Mouse (Mus musculus) frontal cortex, postnatal 25 days (tissue): Measurements from ENCODE around the gene Gprc5b.

Experiments used
- DNase-seq, 2 experiments: peaks; one replicate each; pipeline ENCODE4 v3.0.0; 2022; ENCODE audit warnings: low spot score in 2 of 2

The Gprc5b gene

GRCm38 (mm10) chr7:118949749-118950148 lies 45.3 kb downstream of the Gprc5b start:
- no peak for DNase-seq

- no peak for DNase-seq
These were observed 46.2 kb downstream of the Gprc5b start for GRCm38 (mm10) chr7:118948677-118949282.

DNA sequence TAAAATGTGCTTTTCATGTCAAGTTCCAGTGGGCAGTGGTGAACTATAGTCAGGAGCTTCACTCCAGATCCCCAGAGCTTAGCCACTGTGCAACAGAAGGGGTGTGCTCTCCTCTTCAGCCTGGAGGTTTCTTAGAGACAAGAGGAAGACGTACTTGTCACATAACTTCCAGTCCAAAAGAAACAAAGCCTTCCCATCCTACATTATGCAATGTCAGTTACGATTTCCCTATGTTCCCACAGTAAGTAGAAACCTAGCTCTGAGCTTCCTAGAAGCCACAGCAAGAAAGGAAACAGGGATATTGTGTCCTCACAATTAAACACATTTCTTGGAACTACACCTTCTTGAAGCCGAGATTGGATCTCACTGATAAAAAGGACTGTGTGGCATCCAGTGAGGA lies 47.8 kb downstream of the Gprc5b start:
- no peak for DNase-seq

DNA sequence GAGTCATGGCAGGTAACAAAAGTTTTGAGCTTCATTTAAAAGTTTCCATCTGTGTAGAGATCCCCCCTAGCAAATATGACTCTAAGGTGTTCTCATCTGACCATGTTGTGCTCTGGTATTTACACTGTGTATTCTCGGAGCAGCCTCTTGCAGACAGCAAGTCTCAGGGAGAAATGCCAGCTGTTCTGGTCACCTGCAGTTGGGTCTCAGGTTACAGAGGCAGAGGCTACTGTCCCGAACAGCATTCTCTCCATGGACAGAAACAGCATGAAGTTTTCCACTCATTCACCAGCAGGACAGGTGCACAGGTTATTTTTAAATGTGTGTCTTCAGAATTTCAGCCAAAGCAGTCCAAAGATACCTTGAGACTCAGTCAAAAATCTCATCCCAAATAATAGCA lies 50.1 kb downstream of the Gprc5b start:
- DNase-seq = no peak

DNA sequence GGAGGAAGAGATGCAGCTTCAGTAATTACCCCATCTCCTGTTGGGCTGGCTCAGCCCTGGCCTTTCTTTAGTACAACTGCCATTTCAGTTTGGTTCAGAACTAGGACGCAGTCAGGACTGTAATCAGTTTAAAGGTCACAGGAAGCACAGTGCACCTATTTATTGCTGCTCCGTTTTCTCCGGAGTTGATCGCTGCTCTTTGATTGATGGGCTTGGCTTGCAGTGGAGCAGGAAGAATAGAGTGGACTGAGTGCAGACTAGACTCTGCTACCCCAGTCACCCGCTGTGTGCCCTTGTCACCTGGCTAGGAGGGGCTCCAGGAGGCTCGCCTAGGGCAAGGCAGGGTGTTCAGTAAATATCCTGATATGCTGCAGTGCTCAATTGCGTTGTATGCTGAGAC lies 51.8 kb downstream of the Gprc5b start:
- DNase-seq = no peak

- DNase-seq = no peak
These were observed 52.7 kb downstream of the Gprc5b start for GRCm38 (mm10) chr7:118942297-118942696.

DNA sequence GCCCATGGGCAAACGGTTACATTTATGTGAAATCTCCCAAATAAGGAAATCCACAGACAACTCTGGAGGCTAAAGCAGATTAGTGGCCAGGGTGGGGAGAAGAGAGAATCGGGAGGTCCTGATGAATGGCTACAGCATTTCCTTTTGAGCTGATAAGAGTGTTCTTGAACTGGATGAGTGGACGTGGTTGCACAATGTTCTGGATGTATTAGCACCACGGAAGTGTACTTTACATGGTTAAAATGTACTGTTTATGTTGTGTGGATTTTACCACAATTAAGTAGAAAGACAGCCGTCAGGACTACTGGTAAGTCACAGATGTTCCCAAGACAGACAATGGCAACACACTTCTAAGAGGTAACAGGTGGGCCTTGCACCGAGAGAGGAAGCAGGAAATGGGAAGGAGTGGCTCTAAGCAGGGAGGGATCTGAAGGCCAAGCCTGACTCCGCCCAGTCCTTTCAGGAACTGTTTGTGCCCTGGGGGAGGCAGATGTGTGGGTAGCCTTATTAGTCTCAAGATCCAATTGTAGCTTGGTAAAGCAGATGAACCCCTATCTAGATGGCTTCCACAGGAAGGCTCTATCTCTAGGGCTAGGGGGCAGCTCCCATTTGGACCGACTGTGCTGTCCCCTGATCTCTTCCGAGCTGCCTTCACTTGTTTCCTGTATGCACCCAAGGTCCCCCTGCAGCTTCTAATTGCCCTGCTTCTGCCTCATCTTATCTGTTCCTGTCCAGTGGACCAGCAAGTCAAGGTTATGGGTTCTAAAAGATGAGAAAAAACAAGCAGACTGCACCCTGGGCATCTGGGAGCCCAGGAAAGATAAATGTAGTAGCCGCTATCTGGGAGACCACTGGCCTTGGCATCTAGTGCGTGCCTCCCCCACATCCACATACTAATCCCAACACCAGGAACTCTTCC lies 57.3 kb downstream of the Gprc5b start:
- DNase-seq = no peak

DNA sequence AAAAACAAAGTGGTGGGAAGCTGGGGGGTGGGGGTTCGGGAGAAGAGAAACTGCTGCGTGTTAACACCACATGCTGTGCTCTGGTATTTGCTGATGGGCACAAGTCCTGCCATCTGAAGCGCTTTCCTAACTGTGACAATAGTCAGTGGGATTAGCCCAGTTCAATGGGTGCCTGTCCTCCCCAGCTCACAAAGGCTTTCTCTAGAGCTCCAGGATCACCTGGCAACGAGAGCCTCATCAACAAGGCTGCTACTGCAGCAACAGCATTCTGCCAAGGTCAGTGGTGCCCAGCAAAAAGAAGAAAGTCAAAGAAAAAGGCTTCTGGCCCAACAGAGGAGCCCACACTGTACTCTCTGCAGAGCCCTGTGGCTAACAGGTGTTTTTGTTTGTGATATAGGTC lies 58.2 kb downstream of the Gprc5b start:
- no peak for DNase-seq

DNA sequence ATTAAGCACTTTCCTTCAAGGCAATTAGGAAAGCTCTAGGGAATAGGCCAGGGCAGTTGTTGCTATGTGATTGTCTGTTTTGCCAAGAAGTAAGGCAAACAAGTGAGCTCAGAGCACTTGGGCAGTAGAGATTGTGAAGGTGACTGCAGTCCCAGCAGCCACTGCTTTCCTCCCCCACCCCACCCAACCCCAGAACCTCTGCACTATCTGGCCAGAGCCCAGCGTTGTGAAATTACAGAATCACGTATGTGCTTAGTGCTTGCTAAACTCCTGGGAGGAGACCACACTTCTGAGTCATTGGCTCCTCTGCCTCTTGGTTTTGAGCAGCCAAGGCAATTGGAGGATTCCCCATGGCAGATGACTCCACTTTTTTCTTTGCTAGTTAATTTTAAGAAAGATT lies 59.7 kb downstream of the Gprc5b start:
- DNase-seq = no peak

DNA sequence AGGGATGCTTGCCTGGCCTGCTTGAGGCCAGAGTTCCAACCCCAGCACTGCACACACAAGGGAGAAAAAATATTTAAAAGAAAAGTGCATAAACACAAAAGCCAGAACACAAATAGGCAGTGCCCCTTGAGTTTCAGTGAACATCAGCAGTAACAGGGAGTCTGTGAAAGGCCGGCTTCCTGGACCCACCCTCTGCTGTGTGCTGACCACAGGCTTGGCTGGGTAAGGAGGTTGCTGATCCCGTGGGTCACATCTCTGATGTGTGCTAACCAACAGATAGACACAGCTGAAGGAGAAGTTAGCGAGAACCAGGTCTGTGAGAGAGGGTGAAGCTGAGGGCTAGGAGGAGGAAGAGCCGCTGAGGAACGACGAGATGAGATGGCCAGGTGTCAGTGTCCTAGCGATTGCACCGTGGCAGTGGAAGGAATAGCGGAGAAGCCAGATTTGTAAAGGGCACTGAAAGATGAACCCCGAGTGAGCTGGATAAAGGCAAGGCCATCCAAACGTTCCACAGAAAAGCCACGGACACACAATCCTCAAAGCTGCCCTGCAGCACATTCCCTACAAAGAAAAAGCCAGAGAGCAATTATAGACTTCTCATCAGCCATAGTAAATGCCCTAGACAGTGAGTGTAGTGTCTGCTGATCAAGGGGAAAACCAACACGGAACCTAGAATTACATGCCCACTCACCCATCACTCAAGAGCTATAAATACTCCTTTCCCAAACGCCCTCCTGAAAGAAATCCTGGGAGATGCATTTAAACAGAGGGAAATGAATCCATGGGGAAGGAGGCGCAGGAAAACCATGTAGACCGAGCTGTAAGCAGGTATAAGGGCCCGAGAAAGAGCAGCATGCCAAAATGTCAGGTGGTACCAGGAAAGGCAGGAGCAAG lies 63.3 kb downstream of the Gprc5b start:
- no peak for DNase-seq

DNA sequence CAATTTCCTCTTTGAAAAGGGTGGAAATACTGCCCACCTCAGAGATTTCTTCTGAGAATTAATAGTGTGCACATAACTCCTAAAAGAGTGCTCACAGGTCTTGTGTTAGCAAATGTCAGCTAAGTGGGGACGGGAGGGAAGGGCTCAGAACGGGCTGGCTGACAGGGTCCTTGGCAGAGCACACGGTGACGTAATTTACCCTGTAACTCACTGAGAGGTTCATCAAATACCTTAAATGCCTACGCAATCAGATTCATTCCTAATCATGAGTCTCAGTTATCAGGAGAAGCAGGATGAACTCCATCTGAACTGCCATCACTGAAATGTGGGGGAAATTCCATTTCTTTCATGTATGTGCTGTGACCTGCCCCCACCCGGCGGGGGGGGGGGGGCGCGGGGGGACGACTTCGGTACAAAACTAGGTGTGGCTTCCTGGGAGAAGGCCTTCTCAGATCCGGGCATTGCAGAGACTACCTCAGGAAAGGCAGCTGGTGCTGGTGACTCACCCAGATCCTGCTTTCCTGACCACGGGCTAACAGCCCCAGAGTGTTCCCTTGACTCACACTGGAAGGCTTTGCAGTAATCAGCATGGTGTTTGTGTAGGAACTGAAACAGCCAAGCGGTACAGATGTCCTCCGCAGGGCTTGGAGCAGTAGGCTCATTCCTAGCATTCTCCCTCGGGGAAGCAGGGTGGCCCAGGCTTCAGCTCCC lies 65.3 kb downstream of the Gprc5b start:
- DNase-seq = no peak

- DNase-seq = no peak
These were observed 66.1 kb downstream of the Gprc5b start for GRCm38 (mm10) chr7:118928916-118929315.

DNA sequence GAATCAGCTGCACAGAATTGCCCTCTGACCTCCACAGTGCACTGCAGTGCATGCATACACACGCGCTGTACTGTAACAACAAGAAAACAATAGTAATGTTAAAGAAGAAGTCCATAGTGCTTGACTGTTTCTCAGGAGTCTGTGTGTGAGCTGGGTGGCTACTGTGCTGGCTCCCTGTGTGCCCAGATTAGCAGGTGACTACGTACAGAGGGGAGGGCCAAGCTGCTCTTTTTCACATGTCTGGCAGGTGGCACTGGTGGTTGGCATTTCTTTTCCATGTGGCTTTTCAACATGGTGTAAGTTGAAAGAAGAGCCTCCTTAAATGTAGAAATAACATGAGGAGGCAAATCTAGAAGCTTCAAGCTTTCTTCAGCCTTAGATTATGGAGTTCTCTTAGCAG lies 66.7 kb downstream of the Gprc5b start:
- DNase-seq = no peak

DNA sequence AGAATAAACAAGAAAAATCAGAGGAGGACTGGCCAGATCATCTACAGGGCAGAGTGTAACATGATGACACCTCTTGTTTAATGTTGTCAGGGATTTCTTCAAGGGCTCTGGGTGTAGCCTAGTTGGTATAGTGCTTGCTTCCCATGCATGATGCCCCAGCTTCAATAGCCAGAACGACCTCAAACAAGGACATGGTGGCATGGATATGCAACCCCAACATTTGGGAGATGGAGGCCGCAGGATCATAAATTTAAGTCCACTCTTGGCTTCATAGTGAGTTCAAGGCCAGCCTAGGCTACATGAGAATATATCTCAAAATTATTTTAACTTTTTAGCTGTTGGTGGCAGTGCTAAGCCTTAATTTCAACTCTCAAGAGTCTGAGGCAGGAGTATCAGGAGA lies 67.7 kb downstream of the Gprc5b start:
- DNase-seq = no peak

DNA sequence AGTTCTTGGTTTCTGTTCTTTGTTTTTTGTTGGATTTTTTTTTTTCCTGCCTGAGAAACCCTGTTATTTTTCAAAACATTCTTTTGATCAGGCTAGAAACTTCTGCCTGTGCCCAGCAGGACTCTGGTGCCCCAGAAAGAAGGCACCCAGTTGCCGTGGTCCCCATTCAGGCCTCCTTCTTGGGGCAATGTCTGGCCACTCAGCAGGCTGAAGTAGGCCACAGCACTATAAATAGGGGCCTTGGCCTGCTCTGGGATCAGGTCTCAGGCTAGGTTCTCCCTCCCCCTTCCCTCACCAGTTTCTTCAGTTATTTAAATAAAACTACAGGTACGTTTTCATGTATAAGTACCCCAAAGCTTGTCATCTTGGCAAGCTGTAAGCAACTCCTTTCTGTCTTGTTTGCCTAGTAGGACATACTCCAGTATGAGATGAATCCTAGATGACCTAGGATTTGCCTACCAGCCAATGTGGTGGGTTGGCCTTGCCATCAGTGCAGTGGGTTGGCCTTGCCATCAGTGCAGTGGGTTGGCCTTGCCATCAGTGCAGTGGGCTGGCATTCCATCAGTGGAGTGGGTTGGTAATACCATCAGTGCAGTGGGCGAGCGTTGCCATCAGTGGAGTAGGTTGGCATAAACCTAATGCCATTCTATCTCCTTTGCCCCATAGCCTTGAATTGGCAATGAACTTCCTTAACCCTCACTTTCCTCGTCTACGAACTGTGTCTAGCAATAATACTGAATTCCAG lies 68.3 kb downstream of the Gprc5b start:
- DNase-seq = no peak

- DNase-seq = no peak
These were observed 69.5 kb downstream of the Gprc5b start for GRCm38 (mm10) chr7:118925547-118925946.

DNA sequence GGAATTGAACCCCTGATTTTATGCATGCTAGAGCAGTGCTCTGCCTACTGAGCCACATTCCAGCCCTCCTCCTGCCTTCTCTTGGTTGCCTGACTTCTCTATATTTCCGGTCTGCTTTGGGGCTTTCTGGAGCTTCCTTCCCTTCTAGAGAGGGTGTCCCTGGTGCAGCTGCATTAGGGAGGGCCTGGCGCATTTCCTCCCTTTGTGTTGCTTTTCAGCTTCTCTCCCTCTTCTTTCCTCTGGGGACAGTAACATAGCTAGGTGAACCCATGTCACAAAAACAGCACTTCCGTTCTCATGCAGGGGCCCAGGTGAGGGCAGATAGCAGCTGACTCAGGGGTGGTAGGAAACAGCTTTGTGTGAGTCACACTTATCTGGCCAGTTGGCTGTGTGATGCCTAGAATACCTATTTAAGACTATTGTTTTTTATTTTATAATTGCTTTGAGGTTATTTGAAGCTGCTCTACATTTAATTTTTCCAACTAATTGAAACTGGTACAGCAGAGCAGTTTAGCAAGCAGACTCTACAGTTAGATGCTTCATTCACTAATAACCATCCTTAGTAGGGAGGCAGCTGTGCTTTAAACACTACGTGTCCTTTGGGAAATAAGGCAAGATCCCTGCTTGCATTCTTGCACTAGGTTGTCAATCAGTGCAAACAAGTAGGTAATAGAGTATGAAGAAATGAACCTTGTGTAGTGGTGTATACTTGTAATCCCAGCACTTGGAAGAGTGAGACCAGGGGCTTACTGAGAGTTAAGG lies 72.4 kb downstream of the Gprc5b start:
- no peak for DNase-seq
